Mouse (Mus musculus) intestine, embryonic 14.5 days (tissue): ENCODE data around the gene Zfp445. TPM values are rescaled to one million over a fixed set of nuclear protein-coding genes. Genes with fewer than 3 reads are reported as not detected.

ENCODE experiments used
- polyA plus RNA-seq: library from polyadenylated mRNA; unstranded; fragments of >200 nt; fragmentation: Nextera tagmentation; extraction: Ambion mirVana; gene quantifications from 2 replicates; pipeline ENCODE4 v1.2.1, GENCODE M21; 2014

Zfp445 gene
- polyA plus RNA-seq, 1 experiment from 2014 or later, result 56.0 TPM

Other genes with a start within 250 kb of the Zfp445 start
- not detected in 2 replicates for gene Topaz1, start 118.7 kb downstream of the Zfp445 start, polyA plus RNA-seq
- gene Tcaim, start 60.5 kb downstream of the Zfp445 start, polyA plus RNA-seq, result 5.6 and 6.9 TPM in 2 replicates
- 0.32 and 0.42 TPM in 2 replicates for gene Gm35549, start 22.0 kb downstream of the Zfp445 start, polyA plus RNA-seq
- gene Zkscan7, start 19.7 kb upstream of the Zfp445 start, polyA plus RNA-seq, result 3.2 and 3.3 TPM in 2 replicates
- 17.5 and 19.7 TPM in 2 replicates for gene Zfp105, start 57.1 kb upstream of the Zfp445 start, polyA plus RNA-seq
- 35.2 and 38.0 TPM in 2 replicates for gene 1110059G10Rik, start 85.0 kb upstream of the Zfp445 start, polyA plus RNA-seq
- gene Kif15, start 85.0 kb upstream of the Zfp445 start, polyA plus RNA-seq, result 50.4 and 53.0 TPM in 2 replicates
- 20.5 and 20.8 TPM in 2 replicates for gene Tmem42, start 155.3 kb upstream of the Zfp445 start, polyA plus RNA-seq
- 0.65 TPM in 1 of 2 replicates, not detected in the other for gene Tgm4, start 168.7 kb upstream of the Zfp445 start, polyA plus RNA-seq
- gene Zdhhc3, start 247.2 kb upstream of the Zfp445 start, polyA plus RNA-seq, result 62.5 and 65.0 TPM in 2 replicates
- 146 and 161 TPM in 2 replicates for gene Exosc7, start 247.2 kb upstream of the Zfp445 start, polyA plus RNA-seq